In genomic region chr15:102585501-102585900, GRCm38 (mm10) we compare ENCODE assay signal across 20 mouse cellular contexts. TPM values are rescaled to one million over a fixed set of nuclear protein-coding genes. Genes with fewer than 3 reads are reported as not detected.
A peak's percentile ranks its signal among the peaks of the same experiment; 100 is the strongest.
DNase-seq lines count a peak whose midpoint lies in the region; ATAC-seq lines count a peak whose summit lies in the region.
"Had no signal": no experiment of that assay in that cellular context is flagged by ENCODE, and none has a peak within 500 bp of the region (broad histone marks: within the 10 kb centered on the region; RNA-seq: fewer than 3 reads in every experiment).

No protein-coding gene starts in this region.

- WGBS in forebrain, embryonic 13.5 days, result 49% methylated on average over 5 of the region's 5 CpGs
- 90% methylated on average over 5 of the region's 5 CpGs for WGBS in forebrain, embryonic 10.5 days
- 39% methylated on average over 5 of the region's 5 CpGs for whole genome bisulfite sequencing in neural tube, embryonic 13.5 days
- 43% methylated on average over 5 of the region's 5 CpGs for WGBS in midbrain, embryonic 13.5 days
- WGBS in heart, embryonic 11.5 days (ENCODE audit: insufficient replicate concordance), result 93% methylated on average over 5 of the region's 5 CpGs

- no peaks in the 10 kb centered on the region for H3K9me3 ChIP-seq in forebrain, embryonic 13.5 days (replicated peaks)
- no peaks in the 10 kb centered on the region for H3K9me3 ChIP-seq in forebrain, embryonic 10.5 days
- no peaks in the 10 kb centered on the region for H3K9me3 ChIP-seq in neural tube, embryonic 13.5 days
- H3K9me3 ChIP-seq in midbrain, embryonic 13.5 days, result no peaks in the 10 kb centered on the region
- no peaks in the 10 kb centered on the region for H3K9me3 ChIP-seq in heart, embryonic 11.5 days (replicated peaks; ENCODE audit: control insufficient read depth, low read length)
- H3K9me3 ChIP-seq: heart, embryonic 10.5 days; intestine, embryonic 15.5 days; limb, embryonic 15.5 days had no signal

- H3K27me3 ChIP-seq in forebrain, embryonic 13.5 days, result no peaks in the 10 kb centered on the region
- no peaks in the 10 kb centered on the region for H3K27me3 ChIP-seq in forebrain, embryonic 10.5 days (ENCODE audit: poor library complexity, severe bottlenecking)
- H3K27me3 ChIP-seq in neural tube, embryonic 13.5 days, result no peaks in the 10 kb centered on the region
- H3K27me3 ChIP-seq in midbrain, embryonic 13.5 days, result no peaks in the 10 kb centered on the region
- H3K27me3 ChIP-seq in heart, embryonic 11.5 days (ENCODE audit: control insufficient read depth, insufficient read depth, low read length), result no peaks in the 10 kb centered on the region
- H3K27me3 ChIP-seq: CH12.LX; intestine, embryonic 15.5 days; limb, embryonic 15.5 days had no signal

- no peaks in the 10 kb centered on the region for H3K36me3 ChIP-seq in forebrain, embryonic 13.5 days (ENCODE audit: poor library complexity, severe bottlenecking)
- H3K36me3 ChIP-seq in forebrain, embryonic 10.5 days (replicated peaks), result peaks cover 5% of the 10 kb centered on the region
- H3K36me3 ChIP-seq in neural tube, embryonic 13.5 days, result no peaks in the 10 kb centered on the region
- H3K36me3 ChIP-seq in midbrain, embryonic 13.5 days, result no peaks in the 10 kb centered on the region
- no peaks in the 10 kb centered on the region for H3K36me3 ChIP-seq in heart, embryonic 11.5 days (ENCODE audit: control insufficient read depth, insufficient read depth, low read length)
- H3K36me3 ChIP-seq: intestine, embryonic 15.5 days had no signal

- no peak for DNase-seq in forebrain, embryonic 10.5 days (ENCODE audit: extremely low spot score, low spot score)
- no peak for DNase-seq in neural tube, embryonic 10.5 days (ENCODE audit: extremely low spot score, low spot score)
- DNase-seq in urinary bladder, postnatal 10 days (ENCODE audit: low spot score), result no peak
- DNase-seq in ovary, adult 18-20 months (ENCODE audit: low spot score), result no peak
- DNase-seq: adrenal gland, adult 2 months; cerebellum, postnatal 10 days; gastrocnemius, postnatal 36 days; lung, postnatal 14 days; thymus, postnatal 36 days had no signal

- H3K4me2 ChIP-seq in forebrain, embryonic 13.5 days, result no peak overlapping the region
- H3K4me2 ChIP-seq in neural tube, embryonic 13.5 days, result no peak overlapping the region
- no peak overlapping the region; the same call in 1 of the 2 replicates for H3K4me2 ChIP-seq in midbrain, embryonic 13.5 days (replicated peaks)
- no peak overlapping the region for H3K4me2 ChIP-seq in heart, embryonic 11.5 days
- H3K4me2 ChIP-seq: intestine, embryonic 15.5 days; limb, embryonic 15.5 days had no signal

- no peak overlapping the region for H3K4me3 ChIP-seq in forebrain, embryonic 13.5 days
- H3K4me3 ChIP-seq in forebrain, embryonic 10.5 days, result no peak overlapping the region
- no peak overlapping the region for H3K4me3 ChIP-seq in neural tube, embryonic 13.5 days
- no peak overlapping the region for H3K4me3 ChIP-seq in midbrain, embryonic 13.5 days (replicated peaks)
- no peak overlapping the region for H3K4me3 ChIP-seq in heart, embryonic 11.5 days (ENCODE audit: low read depth, low read length)
- H3K4me3 ChIP-seq: erythroblast, embryonic 14.5 days; heart, embryonic 10.5 days; intestine, embryonic 15.5 days; limb, embryonic 15.5 days had no signal

- ATAC-seq in forebrain, embryonic 13.5 days, result peak; percentile 35; the same call in 1 of the 2 replicates
- ATAC-seq in neural tube, embryonic 13.5 days (ENCODE audit: low read depth), result peak; percentile 56
- ATAC-seq in midbrain, embryonic 13.5 days, result no peak
- no peak for ATAC-seq in heart, embryonic 11.5 days (replicated peaks; ENCODE audit: insufficient number of reproducible peaks, low FRiP score, low TSS enrichment)
- ATAC-seq: intestine, embryonic 15.5 days had no signal

- H3K4me1 ChIP-seq in forebrain, embryonic 13.5 days, result peaks cover 25% of the 10 kb centered on the region
- peaks cover 11% of the 10 kb centered on the region for H3K4me1 ChIP-seq in forebrain, embryonic 10.5 days
- peaks cover 30% of the 10 kb centered on the region for H3K4me1 ChIP-seq in neural tube, embryonic 13.5 days (replicated peaks)
- peaks cover 17% of the 10 kb centered on the region for H3K4me1 ChIP-seq in midbrain, embryonic 13.5 days (replicated peaks)
- no peaks in the 10 kb centered on the region for H3K4me1 ChIP-seq in heart, embryonic 11.5 days (ENCODE audit: control insufficient read depth, insufficient read depth, low read length)
- H3K4me1 ChIP-seq: heart, embryonic 10.5 days; intestine, embryonic 15.5 days; limb, embryonic 15.5 days had no signal

- H3K9ac ChIP-seq in forebrain, embryonic 13.5 days, result no peak overlapping the region
- H3K9ac ChIP-seq in neural tube, embryonic 13.5 days, result no peak overlapping the region
- no peak overlapping the region for H3K9ac ChIP-seq in midbrain, embryonic 13.5 days (replicated peaks)
- H3K9ac ChIP-seq in heart, embryonic 11.5 days (ENCODE audit: low read depth, low read length), result no peak overlapping the region
- H3K9ac ChIP-seq: intestine, embryonic 15.5 days; limb, embryonic 15.5 days had no signal

- H3K27ac ChIP-seq in forebrain, embryonic 13.5 days, result peak overlapping the region; percentile 73
- H3K27ac ChIP-seq in forebrain, embryonic 10.5 days, result no peak overlapping the region
- peak overlapping the region; percentile 35 for H3K27ac ChIP-seq in neural tube, embryonic 13.5 days (replicated peaks)
- H3K27ac ChIP-seq in midbrain, embryonic 13.5 days, result peak overlapping the region; percentile 72
- no peak overlapping the region for H3K27ac ChIP-seq in heart, embryonic 11.5 days (ENCODE audit: low read depth, low read length)
- H3K27ac ChIP-seq: heart, embryonic 10.5 days; intestine, embryonic 15.5 days; kidney, postnatal 0 days; limb, embryonic 15.5 days had no signal

RNA-seq across cellular contexts. Expression of gene Gm28047, which starts 39.4 kb away (rescaled TPM):
- not detected in 2 replicates for polyA plus RNA-seq in forebrain, embryonic 13.5 days (2015; fragmentation: Nextera tagmentation; extraction: Ambion mirVana)
- 0.50 TPM in 1 of 2 replicates, not detected in the other for polyA plus RNA-seq in forebrain, embryonic 10.5 days (2016; fragmentation: Nextera tagmentation; extraction: Ambion mirVana)
- 1.3 TPM in 1 of 2 replicates, not detected in the other for polyA plus RNA-seq in neural tube, embryonic 13.5 days (2015; fragmentation: Nextera tagmentation; extraction: Ambion mirVana)
- not detected in 2 replicates for polyA plus RNA-seq in midbrain, embryonic 13.5 days (2015; fragmentation: Nextera tagmentation; extraction: Ambion mirVana)
- polyA plus RNA-seq in heart, embryonic 11.5 days (2014; fragmentation: Nextera tagmentation; extraction: Ambion mirVana), result not detected in 2 replicates
- polyA plus RNA-seq: adrenal gland, adult 2 months; heart, embryonic 10.5 days; intestine, embryonic 15.5 days; limb, embryonic 15.5 days; liver, embryonic 16.5 days had no signal

RNA-seq across cellular contexts. Expression of gene Atf7, which starts 39.8 kb away (rescaled TPM):
- 19.8 and 22.1 TPM in 2 replicates for polyA plus RNA-seq in forebrain, embryonic 13.5 days (2015; fragmentation: Nextera tagmentation; extraction: Ambion mirVana)
- 16.0 and 19.2 TPM in 2 replicates for polyA plus RNA-seq in forebrain, embryonic 10.5 days (2016; fragmentation: Nextera tagmentation; extraction: Ambion mirVana)
- polyA plus RNA-seq in neural tube, embryonic 13.5 days (2015; fragmentation: Nextera tagmentation; extraction: Ambion mirVana), result 16.1 and 22.5 TPM in 2 replicates
- 15.9 and 22.1 TPM in 2 replicates for polyA plus RNA-seq in midbrain, embryonic 13.5 days (2015; fragmentation: Nextera tagmentation; extraction: Ambion mirVana)
- polyA plus RNA-seq in heart, embryonic 11.5 days (2014; fragmentation: Nextera tagmentation; extraction: Ambion mirVana), result 18.8 and 22.1 TPM in 2 replicates

Comparison
In these comparisons a context has a peak if more than half of its experiments do, and no peak if none do; other contexts are left out.
1. H3K27ac ChIP-seq: peak in forebrain, embryonic 13.5 days (single experiment), neural tube, embryonic 13.5 days (single experiment) and midbrain, embryonic 13.5 days (single experiment); none in forebrain, embryonic 10.5 days (single experiment) and heart, embryonic 11.5 days (single experiment).
2. ATAC-seq: peak in forebrain, embryonic 13.5 days (single experiment) and neural tube, embryonic 13.5 days (single experiment); none in midbrain, embryonic 13.5 days (single experiment) and heart, embryonic 11.5 days (single experiment).